Mouse (Mus musculus) cerebellum, postnatal 36 days (tissue): ENCODE data around the gene Mgat1.
A peak's percentile ranks its signal among the peaks of the same experiment; 100 is the strongest.
"Not testable (repeated sequence)": the region's sequence is repeated elsewhere in the genome, so short reads cannot be mapped to it uniquely, and the experiment has no call there.

Experiments used
- DNase-seq, 2 experiments: peaks; one replicate each; pipeline ENCODE4 v3.0.0; 2021 to 2022; ENCODE audit warnings: mixed read lengths in 2 of 2

Mgat1 gene

DNA sequence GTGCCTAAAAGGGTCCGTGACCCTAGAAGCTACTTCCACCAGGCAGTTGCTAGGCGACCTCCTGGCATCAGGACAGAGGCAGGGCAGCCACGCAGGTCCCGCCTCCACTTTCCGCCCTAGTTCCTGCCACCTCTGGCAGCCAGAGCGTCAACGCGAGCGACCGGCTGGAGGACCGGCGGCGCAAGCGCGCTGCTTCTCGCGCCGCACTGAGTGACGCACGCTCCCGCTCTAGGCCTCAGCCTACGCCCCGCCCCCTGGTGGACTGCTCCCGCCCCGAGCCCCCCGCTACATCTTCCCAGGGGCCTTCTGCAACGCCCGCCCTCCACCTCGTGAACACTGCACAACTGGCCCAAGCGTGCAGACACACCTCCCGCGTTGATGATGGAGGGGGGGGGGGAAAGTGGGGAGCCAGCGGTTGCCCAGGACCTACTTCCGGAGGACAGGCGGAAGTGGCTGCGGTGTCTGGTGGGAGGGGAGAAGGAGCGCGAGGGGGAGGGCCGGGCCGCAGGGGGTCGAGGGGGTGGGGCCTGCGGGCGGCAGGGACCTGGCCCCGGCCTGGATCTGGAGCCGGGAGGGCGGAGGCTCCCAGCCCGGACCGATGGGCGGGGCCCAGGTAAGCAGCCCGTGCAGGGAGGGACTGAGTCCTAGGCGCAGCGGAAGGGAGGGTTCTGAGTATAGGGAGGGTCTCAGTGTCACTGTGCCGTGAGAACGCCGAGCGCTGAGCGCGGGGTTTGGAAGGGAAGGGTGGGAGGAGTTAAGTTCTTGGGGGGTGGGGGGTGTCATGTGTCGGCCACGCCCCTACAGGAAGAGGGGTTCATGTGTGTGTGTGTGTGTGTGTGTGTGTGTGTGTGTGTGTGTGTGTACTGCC, at the start of gene Mgat1:
Gene Mgat1 (plus strand): TSS at position 465 of the 868 bp plus-strand sequence.
- peak; percentile 83 to 86 for DNase-seq

DNA sequence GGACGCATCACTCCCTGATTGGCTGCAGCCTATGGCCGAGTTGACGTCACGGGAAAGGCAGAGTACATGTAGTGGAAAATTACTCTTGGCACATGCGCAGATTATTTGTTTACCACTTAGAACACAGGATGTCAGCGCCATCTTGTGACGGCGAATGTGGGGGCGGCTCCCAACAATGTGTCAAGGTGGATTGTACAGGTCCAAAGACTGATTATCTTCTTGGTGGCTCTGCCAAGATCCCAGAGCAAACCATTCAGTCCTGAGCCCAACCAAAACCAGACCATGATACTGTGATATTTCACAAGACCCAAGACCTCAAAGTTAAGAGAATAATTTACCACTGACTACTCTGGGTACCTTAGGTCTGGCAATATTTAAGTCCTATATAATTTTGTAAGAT, 49.2 kb upstream of the Mgat1 start:
- DNase-seq = not testable (repeated sequence)

DNA sequence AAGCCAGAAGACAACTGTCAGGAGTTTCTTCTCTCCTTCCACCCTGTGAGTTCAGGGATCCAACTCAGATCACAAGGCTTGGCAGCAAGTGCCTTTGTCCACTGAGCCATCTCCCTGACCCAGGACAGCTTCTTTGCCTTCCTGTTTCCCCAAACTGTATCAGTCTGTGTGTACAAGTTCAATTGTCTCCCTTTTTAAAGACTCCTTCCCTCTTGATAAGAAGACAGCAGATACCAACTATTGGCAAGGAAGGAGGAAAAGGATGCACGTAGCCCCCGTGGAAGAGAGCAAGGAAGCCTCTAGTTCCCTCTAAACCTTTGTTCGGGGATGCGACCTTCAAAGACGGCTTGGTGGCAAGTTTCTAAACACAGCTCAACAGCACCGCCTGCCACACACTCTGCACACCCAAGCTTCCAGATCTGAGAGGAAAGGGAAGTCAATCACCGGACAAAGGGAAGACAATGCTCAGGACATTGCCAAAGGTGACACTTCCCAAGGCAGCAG, 48.1 kb upstream of the Mgat1 start:
- no peak for DNase-seq

DNA sequence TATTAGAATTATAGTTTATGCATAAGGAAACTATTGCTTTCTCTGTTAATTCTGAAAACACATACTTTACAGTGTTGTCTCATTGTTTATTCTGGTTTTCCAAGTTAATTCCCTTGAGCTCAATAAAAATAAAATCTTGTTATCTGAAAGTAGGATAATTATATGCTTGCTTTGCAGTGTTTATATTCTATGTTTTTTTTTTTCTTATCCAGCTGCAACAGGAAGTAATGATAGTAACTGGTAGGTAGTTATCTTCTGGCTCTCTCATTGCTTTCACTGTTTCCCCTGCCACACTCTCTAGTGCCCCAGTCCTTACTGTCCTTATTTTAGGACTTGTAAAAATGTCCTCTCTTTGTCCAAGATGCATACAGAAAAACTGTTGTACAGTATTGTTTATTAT, 43.3 kb upstream of the Mgat1 start:
- DNase-seq = no peak

DNA sequence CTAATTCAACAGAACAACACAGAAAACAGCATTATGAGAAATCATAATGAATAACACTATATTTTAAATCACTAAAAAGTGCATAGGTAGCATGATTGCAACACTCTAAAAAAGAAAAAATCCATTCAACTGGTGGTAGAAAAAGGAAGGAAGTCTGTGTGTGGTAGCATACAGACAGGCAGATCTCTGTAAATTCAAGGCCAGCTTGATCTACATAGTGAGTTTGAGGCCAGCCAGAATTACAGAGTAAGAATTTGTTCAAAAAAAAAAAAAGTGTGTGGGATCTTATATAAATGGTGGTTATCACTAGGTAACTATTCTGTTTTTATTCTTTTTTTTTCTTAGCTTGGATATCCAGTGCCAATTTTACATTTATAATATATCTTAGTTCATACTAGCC, 42.8 kb upstream of the Mgat1 start:
- DNase-seq = no peak

DNA sequence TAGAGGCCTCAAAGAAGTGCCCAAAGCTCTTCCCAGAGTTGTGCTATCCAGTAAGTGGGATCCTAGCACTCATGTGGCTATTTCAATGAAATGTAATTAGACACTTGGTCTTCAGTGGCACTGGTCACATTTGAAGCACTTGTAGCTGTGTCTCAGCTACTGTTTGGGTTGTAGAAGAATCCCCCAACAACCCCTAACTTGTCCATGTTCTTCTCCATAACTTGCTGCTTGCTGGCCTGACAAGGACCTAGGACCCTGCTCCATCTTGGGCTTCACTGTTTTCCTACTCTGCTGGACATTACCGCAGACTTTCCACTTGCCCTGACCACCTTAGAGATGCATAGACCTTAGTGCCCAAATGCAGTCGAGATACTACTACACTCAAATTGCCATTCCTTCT, 41.9 kb upstream of the Mgat1 start:
- DNase-seq = no peak

DNA sequence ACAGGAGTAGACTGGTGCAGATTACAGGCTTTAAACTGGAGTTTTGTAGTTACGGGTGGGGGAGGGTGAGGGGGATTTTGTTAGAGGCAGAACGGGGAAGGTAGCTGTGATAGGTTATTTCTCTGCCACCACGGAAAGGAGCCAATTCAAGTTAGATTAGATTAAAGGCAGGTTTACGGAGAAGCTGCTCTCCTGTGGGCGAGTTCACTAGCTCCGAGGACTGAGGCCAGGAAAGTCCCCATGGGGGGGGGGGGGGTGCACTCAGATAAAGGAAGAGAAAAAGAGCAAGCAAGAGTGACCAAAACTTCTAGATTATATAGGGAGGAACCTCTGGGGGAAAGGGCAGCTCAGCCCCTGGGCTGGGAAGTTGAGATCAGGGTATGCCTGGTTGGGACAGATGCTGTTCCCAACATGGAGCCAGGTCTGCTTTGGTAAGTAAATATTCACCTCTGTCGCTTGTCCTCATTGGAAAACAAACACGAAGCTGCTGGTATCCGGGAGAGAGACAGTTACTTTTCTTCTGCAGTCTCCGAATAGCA, 41.4 kb upstream of the Mgat1 start:
- peak in 1 of 2 experiments; percentile 13 for DNase-seq

DNA sequence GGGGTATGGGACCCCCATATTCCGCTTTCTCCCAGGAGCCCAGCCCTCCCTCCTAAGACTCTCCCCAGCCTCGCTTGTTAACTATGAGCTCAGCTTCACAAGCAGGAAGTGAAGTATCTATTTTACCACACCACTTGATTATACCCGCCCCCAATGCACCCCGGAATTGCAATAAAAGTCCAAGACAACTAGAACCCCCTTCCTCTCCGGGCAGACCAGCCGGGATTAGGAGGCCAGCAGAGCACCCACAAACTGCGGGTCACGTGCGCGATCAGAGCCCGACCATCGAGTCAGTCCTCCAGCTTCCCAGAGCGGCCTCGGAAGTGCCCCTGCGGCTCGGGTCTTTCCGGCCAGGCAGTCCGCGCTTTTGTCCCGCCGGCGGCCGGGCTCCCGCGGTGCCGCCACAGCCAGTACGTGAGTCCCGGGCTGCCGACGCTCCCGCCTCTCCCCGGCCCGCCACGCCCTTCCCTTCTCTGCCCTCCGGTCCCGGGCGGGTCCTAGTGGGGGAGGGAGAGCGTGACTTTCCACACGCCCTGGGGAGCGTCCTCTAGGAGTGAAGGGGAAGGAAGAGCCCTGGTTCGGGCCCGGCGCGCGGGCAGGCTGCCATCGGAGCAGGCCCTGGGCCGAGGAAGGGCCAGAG, 40.7 kb upstream of the Mgat1 start, which contains the start of gene Zfp62:
Gene Zfp62 (plus strand): TSS at position 164 of the 640 bp plus-strand sequence.
- DNase-seq = peak; percentile 95 to 97

DNA sequence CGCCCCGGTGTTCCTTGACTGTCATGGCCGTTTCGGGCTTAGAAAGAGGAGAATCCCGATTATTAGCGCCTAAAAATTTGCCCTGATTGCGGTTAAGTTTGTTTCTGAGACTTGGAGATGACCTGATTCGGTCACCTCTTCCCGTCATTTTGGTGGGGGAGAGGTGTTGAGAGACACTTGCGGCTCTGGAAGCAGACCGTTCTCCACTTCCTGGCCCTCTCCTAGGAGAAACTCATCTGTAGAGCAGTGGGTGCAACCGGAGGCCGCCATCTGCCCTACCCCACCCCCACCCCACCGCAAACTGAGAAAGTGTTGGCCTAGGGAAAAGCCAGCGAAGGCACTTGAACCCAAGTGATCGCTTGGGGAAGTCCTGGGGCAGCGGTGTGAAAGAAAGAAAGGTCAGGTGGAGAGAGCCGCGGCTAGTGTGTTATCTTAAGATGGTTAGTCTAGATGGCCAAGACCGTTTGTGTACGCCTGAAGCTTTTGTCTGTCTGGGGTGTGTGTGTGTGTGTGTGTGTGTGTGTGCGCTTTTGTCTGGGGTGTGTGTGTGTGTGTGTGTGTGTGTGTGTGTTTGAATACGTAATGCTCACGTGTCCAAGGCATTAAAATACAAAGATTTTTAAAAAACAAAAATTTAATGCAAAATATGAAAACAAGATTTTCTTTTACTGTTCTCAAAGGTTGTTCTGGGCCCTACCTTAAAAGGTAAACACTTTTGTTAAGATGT, 40.1 kb upstream of the Mgat1 start:
- no peak for DNase-seq

DNA sequence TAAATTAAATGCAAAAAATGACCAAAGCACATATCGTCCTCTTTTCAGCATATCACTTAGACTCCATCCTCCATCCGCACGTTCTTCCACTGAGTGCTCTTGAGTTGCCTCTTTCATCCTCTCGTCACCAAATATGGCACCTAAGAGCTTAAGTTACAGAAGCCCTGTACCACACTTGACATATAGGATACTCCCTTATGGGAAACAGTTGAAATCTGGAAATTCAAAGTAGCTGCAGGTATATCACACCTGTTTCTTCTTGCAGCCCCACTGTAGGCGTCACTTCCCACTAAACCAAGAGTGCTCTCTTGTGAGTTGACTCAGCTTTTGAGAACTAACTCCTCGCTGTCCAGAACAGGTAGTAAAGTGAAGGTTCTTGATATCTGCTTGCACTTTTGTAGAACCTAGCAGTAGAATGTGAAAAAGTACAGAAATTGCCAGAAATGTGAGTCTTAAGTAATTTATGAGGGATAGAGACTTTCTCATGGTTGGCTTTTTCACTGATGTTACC, 38.9 kb upstream of the Mgat1 start:
- DNase-seq = no peak

DNA sequence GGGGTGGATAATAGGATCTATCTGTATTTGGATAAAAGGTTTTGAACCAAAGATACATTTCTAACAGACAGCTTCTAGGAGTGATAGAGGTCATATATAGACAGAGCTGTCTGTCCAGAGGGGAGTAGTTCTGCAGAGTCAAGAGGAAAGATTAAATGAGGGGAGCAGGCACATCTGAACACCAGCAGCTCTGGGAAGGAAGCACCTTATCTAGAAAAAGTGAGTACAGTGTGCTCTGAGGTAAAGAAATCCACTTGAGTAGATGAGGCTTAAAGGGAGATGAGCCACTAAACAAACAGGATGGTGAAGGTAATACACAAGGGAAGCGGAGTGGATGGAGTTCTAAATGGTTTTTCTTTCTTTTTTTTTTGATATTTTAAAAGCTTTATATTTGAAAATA, 36.5 kb upstream of the Mgat1 start:
- DNase-seq = no peak

DNA sequence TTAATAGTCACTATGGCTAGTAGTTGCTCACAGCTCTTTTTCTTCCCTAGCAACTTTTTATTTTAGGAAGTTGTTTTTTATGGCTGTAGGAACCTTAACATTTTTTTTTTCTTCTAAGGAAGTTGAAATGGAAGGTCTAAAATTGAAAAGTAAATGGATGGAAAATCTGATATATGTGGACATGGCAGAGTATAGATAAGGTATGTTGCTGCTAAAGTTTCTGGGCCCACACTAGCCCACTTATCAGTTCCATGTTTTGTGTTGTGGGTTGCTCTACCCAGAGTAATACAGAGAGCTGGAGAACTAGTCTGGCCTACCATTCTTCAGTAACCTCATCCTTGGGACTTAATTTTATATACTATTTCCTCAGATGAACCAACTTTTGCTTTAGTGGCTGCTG, 31.4 kb upstream of the Mgat1 start:
- DNase-seq = no peak

DNA sequence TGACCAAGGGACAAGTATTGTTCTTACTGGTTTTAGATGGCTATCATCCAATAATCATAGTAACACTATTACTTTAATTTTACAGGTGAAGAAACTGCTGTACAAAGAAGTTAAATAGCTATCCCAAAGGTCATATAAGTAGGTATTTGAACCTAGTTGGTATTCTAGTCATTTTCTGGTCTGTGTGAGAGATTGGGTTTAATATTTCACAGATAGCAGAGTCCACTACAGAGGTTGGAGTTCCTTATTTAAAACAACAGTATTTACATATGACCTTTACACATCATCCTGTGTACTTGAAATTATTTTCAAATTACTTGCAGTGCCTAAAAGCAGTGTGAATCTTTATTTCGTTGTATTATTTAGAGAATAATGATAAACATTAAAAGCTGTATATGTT, 30.5 kb upstream of the Mgat1 start:
- no peak for DNase-seq

DNA sequence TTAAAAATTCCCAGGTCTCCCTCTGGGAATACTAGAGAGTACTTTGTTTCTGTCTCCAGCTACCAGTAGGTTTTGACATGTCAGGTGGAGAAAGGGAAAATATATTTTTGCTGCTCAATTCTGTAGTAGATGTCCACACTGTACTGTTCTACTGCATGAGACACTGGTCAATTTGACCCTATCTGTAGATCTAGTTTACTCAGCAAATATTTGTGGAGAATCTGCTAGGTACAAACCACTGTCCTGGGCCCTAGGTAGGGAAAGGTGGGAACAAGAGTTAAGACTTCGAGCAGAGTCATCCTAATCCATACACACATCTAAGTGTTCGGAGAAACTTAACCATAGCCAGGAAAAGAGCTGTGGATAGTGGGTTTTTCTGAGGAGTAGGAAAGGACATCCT, 24.7 kb upstream of the Mgat1 start:
- DNase-seq = no peak

DNA sequence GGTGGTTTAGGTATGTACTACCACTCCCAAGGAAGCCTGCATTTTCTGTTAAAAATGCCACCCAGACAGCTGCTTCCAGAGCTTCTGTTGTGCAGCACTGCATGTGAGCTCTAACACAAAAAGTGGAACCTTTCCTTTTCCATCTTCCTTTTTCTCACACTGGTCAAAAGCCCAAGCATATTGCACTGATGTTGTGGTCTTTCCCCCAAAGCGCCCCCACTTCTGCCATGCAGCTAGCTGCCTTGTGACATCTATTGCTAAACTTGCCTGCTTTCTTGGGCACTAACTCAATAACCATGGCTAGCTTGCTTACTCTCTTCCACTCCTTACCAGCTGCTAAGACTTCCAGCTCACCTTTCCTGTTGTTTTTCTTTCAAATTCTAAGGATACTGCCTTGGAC, 19.5 kb upstream of the Mgat1 start:
- no peak for DNase-seq

DNA sequence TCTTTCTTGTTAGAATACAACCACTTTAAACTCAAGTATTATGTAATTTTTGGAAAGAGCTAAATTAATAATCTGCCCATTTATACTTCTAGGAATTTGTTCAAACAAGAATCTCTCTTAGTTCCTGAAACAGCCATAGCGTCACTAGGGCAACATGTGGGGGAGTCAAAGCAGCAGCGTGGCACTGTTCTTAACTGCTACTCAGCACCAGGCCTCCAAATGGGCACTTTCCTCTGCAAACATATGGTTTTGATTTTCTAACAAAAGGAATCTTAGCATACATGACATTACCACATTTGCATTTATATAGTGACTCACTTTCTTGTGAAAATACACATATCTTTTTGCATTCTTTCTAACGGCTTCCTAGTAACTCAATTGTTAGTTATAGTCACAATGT, 11.2 kb upstream of the Mgat1 start:
- DNase-seq = no peak

DNA sequence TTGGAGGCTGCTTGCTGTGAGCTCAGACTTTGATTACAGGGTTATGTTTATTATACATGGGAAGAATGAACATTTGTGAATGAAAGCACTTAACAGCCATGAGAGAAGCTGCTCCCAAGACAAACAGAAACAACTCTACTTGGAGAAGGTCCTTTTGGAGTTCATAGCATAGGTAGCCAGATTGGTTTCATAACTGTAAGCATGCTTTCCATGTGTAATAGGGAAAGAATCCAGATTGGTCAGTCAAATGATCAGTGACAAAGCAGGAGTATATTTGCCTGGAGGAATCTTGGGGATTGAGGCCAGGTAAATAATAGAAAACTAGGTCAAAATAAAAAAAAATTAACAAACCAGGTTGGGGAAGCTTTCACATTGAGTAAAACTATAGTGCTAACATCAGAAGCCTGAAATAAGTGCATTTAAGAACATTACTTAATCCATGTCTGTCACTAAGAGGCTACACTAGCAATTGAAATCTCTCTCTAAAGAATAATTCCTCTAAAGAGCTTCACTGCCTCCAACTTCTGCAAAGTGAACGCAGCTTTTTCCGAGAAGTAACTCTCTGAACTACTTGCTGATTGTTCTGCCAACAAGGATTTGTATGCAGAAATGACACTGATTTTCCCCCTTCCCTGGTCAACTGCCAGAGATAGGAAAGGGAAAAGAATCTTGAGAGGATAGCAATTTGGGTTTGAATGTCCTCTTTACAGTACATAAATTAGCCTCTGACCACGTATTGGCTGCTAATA, 8.4 kb upstream of the Mgat1 start:
- no peak for DNase-seq

DNA sequence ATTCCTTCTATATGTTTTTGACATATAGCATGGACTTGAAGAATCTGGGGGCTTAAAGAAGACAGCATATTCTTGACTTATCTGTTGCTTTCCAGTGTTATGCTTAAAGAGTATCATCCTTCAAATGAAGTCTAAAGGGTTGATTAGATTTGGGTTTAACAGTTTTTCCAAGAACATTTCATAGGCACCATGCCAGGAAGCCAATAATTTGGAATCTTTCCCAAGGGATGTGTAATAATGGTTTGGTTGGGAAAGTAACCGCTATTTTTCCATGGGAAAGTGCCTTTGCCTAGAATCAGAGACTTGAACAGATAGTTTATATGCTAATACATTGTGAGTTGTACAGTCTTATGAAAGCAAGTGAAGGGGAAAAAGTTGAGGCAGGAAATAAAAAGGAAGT, 7.1 kb upstream of the Mgat1 start:
- no peak for DNase-seq

DNA sequence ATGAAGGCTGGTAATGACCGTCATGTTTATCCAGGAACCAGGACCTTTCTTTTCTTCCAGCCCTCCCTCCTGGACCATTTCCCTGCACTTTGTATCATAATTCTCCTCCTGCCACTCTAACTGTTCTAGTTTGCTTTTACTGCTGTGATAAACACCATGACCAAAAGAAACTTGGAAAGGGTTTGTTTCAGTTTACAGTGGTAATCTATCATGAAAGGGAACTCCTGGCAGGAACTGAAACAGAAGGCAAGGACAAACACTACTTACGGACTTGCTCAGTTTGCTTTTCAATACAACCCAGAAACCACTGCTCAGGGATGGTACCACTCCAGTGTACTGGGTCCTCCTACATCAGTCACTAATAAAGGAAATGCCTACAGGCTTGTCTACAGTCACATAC, 6.5 kb upstream of the Mgat1 start:
- no peak for DNase-seq

DNA sequence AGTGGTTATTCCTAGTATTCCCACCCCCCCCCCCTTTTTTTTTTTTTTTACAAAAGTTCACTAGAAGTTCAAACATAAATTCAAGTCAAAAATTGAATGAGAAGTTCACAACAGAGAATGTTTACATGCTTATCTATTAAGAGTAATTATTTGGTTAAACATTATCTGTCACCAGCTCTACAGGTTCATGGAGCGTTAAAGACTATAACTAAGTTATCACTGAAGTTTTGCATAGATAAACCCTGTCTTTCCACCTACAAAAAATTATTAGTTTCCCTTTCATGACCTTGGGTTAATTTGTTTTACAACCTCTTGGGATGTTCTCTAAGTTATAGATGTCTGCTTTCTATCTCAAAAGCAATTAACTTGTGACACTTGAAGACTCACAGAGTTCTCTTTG, 3.7 kb upstream of the Mgat1 start:
- DNase-seq = no peak

DNA sequence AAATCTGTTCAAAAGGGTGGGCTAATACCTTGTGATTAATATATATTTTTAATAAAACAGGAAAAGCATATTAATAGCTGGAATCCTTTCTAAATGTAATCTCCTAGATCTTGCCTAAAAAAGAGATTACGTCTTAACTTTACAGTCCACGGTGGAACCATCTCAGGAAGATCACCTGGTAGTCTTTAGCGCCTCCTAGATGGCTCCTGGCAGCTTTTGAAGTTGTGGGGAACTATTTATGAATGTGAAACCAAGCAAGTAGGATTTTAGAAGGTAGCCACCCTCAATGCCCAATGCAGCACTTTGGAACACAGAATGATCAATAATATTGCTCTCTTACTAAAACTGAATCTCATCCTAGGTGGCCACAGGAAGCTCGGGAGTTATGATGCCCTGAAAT, 3.1 kb upstream of the Mgat1 start:
- no peak for DNase-seq

DNA sequence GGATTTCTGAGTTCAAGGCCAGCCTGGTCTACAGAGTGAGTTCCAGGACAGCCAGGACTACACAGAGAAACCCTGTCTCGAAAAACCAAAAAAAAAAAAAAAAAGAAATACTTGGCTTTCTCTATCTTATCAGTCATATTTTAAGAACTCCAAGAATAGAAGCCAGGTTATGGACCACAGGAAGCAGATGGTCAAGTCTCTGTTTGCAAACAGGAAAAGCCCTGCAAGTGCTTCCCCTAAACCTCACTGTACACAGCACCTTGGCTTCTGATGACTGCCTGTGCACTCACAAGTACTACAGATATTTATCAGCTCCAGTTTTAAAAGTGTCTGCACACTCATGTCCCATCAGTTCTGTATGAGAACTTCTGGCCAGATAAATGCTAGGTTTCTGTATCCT, 2.5 kb upstream of the Mgat1 start:
- no peak for DNase-seq
